Mouse (Mus musculus) ES-E14 (cell line): ENCODE results near the gene Vapb. TPM values are rescaled to one million over a fixed set of nuclear protein-coding genes. Genes with fewer than 3 reads are reported as not detected.

Experiments used
- DNase-seq: peaks from one replicate; pipeline ENCODE4 v3.0.0-alpha.2; 2013; ENCODE audit warnings: low read depth, low spot score
- H3K27ac ChIP-seq: 2 replicates; pipeline ENCODE4 v1.5.1; 2012; ENCODE audit warnings: low read depth, mild to moderate bottlenecking, low read length, moderate library complexity, mixed read lengths; ENCODE audit not compliant: poor library complexity, insufficient read depth, severe bottlenecking
- H3K36me3 ChIP-seq: 2 replicates; pipeline ENCODE4 v1.6.1; 2012; ENCODE audit warnings: mild to moderate bottlenecking, low read length, moderate library complexity, mixed read lengths; ENCODE audit not compliant: control insufficient read depth, poor library complexity, insufficient read depth, severe bottlenecking
- H3K4me1 ChIP-seq, 2 experiments: fragments of 150-350 bp in 1 of 2; sonication (generic) in 1 of 2; 2 replicates each; pipeline ENCODE4 v1.6.1; 2012; ENCODE audit warnings: low read length in 2 of 2, mild to moderate bottlenecking in 1 of 2, mixed read lengths in 1 of 2; ENCODE audit not compliant: control insufficient read depth in 2 of 2, insufficient read depth in 2 of 2, poor library complexity in 1 of 2
- H3K4me3 ChIP-seq, 2 experiments: fragments of 150-350 bp in 1 of 2; sonication (generic) in 1 of 2; 2 replicates each; pipeline ENCODE4 v1.5.1; 2012; ENCODE audit warnings: low read length in 2 of 2, low read depth in 1 of 2, mild to moderate bottlenecking in 1 of 2, mixed read lengths in 1 of 2; ENCODE audit not compliant: insufficient read depth in 1 of 2, poor library complexity in 1 of 2, severe bottlenecking in 1 of 2
- H3K9ac ChIP-seq: 2 replicates; pipeline ENCODE4 v1.6.1; 2012; ENCODE audit warnings: low read depth, mild to moderate bottlenecking, low read length, mixed read lengths; ENCODE audit not compliant: poor library complexity, insufficient read depth, severe bottlenecking
- H3K9me3 ChIP-seq: fragments of 150-350 bp; sonication (generic); 2 replicates; pipeline ENCODE4 v1.6.1; 2012; ENCODE audit warnings: low read depth, mild to moderate bottlenecking, low read length; ENCODE audit not compliant: control insufficient read depth, insufficient read depth
- CHD2 ChIP-seq: IDR thresholded peaks from 2 replicates; pipeline ENCODE4 v1.6.1; 2014; ENCODE audit warnings: mild to moderate bottlenecking, low read depth, low read length, inconsistent platforms
- HCFC1 ChIP-seq: IDR thresholded peaks from 2 replicates; pipeline ENCODE4 v1.6.1; 2012; ENCODE audit warnings: low read length, inconsistent platforms, borderline replicate concordance; ENCODE audit not compliant: insufficient read depth
- MAFK ChIP-seq: IDR thresholded peaks from 2 replicates; pipeline ENCODE4 v1.6.1; 2014; ENCODE audit warnings: mild to moderate bottlenecking, low read depth, low read length, inconsistent platforms; ENCODE audit not compliant: insufficient read depth
- ZC3H11A ChIP-seq: IDR thresholded peaks from 2 replicates; pipeline ENCODE4 v1.6.1; 2012; ENCODE audit warnings: low read depth, mild to moderate bottlenecking, inconsistent platforms, low read length, borderline replicate concordance
- ZNF384 ChIP-seq: IDR thresholded peaks from 2 replicates; pipeline ENCODE4 v1.6.1; 2012; ENCODE audit warnings: low read depth, low read length, inconsistent platforms
- in situ Hi-C, 2 experiments: fragments of 600-800 bp; cut with MboI; formaldehyde crosslinking; loops; one replicate each; pipeline ENCODE4 v1.15.1; 2025; ENCODE audit warnings: low sequenced_read_pairs in 2 of 2, inconsistent platforms in 1 of 2; ENCODE audit not compliant: unreplicated experiment in 2 of 2
- total RNA-seq: library from RNA; depleted of rRNA; stranded (reverse); fragments of 300-350 nt; gene quantifications from 2 replicates; pipeline ENCODE4 v1.2.3, GENCODE M21; 2012

The Vapb gene
- total RNA-seq, 1 experiment: 26.5 TPM

DNA sequence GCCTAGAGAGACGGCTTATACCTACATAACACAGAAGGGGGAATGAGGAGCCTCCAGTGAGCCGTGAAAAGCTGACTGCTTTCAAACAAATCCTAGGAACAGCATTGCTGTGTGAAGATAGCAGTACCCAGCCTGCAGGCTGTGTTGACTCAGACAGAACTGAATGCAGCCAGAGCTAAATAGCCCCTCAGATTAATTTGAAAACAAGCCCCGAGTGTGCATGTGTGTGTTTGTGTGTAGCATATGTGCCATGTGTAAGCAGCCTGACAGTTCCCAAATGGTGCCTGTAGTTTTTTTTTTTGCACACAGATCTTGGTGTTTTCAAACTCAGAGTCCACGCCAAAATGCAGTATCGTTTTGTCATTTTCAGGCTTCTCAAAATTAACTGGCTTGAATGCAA, 43.6 kb downstream of the Vapb start:
- in situ Hi-C loops: no loop called here
- Histone ChIP-seq H3K9me3 (no peaks in the 10 kb centered on the region), H3K36me3 (peaks cover 6% of the 10 kb centered on the region; the same call in 1 of the 2 replicates), H3K4me1 (peaks cover 5 to 11% of the 10 kb centered on the region in 2 experiments; a peak in 3 of 4 replicates), H3K27ac (no peak overlapping the region), H3K9ac (no peak overlapping the region), H3K4me3 (no peak overlapping the region)
- DNase-seq: no peak
- no peak for TF ChIP-seq ZNF384
- no peak for TF ChIP-seq CHD2
- TF ChIP-seq HCFC1: no peak
- no peak for TF ChIP-seq ZC3H11A
- no peak for TF ChIP-seq MAFK

DNA sequence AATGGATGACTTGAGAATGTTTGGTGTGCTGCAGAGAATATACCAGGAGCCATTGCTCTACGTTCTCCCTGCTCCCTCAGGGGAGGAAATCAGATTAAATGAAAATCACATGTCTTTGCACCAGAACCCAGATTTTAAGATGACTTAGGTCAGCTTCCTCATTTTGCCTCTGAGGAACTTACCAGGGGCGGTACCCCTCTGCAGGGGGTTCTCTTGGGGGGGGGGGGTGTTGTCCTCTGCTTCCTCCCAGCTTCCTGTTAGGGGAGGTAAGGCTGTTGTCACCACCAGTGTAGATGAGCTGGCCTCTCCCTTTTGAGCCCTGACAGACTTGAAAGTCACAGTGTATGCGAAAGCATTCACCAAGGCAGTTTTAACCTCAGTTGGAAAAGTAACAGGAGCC, 47.1 kb downstream of the Vapb start:
- Histone ChIP-seq H3K4me3 (no peak overlapping the region), H3K4me1 (peaks cover 0 to 1% of the 10 kb centered on the region in 2 experiments; a peak in 1 of 4 replicates), H3K36me3 (no peaks in the 10 kb centered on the region; the same call in 1 of the 2 replicates), H3K9ac (no peak overlapping the region), H3K27ac (no peak overlapping the region), H3K9me3 (no peaks in the 10 kb centered on the region)
- DNase-seq: no peak
- TF ChIP-seq CHD2 (no peak), ZC3H11A (no peak), MAFK (no peak), ZNF384 (no peak), HCFC1 (no peak)
- in situ Hi-C loops: no loop called here

DNA sequence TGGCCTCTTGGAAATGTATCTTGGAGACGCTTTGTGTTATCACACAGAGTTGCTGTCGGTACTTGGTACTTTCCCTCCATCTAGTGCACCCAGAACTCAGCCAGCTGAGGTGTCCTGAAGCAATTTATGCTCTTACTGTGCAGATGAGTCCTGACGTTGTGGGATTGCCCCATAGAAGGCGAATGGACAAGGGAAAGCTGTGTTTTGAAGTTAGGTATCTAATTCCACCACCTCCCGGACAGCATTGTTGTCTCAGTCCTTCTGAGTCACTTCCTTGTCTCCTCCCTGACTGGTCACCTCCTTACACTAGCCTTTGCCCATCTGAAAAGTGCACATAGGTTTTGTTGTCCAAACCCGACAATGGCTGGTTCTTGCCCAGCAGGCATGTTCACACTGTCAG, 47.6 kb downstream of the Vapb start:
- Histone ChIP-seq H3K4me3 (no peak overlapping the region), H3K4me1 (peaks cover 0 to 3% of the 10 kb centered on the region in 2 experiments; a peak in 1 of 4 replicates), H3K9me3 (no peaks in the 10 kb centered on the region), H3K9ac (no peak overlapping the region), H3K36me3 (no peaks in the 10 kb centered on the region; the same call in 1 of the 2 replicates), H3K27ac (no peak overlapping the region)
- TF ChIP-seq ZC3H11A: no peak
- TF ChIP-seq CHD2: no peak
- TF ChIP-seq HCFC1: no peak
- no peak for TF ChIP-seq MAFK
- no peak for TF ChIP-seq ZNF384
- DNase-seq: no peak
- in situ Hi-C loops: no loop called here

DNA sequence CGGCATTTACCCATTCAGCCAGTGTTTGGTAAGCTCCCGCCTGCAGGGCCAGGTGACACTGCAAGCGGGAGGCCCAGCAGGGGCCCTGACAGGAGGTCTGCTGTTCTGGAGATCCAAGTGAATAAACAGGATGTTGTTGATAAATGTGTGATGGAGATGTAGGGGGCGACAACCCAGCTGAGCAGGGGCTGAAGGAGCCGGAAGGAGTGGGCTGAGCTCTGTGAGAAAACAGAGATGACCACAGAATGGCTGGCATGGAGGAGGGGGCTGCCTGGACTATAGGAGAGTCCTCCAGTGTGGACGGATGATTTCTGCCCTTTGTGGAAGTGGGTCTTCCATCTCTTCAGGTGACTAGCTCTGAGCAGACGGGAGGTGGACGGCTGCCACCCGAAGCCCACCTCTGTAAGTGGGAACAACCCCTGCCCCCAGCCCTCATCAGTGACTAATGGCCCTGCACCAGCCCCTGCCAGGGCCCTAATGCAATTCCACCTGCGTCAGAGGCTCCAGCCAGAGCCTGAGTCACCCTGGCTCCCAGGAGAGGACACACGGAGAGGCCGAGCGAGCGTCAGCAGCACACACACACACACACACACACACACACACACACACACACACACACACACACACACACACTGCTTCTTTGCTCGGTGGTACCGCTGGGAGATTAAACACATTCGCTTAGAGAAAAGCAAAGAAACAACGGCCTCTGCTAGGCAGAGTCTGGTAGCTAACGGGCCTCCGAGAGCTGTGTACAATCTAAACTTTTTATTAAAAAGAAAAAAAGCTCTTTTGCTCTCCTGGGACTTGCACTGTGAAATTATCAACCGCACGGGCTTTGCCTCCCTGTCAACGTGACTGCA, 52.9 kb downstream of the Vapb start:
- Histone ChIP-seq H3K36me3 (no peaks in the 10 kb centered on the region), H3K27ac (no peak overlapping the region), H3K9ac (no peak overlapping the region), H3K4me3 (no peak overlapping the region), H3K9me3 (no peaks in the 10 kb centered on the region), H3K4me1 (peaks cover 0 to 3% of the 10 kb centered on the region in 2 experiments; a peak in 1 of 4 replicates)
- no peak for DNase-seq
- in situ Hi-C loops: no loop called here
- TF ChIP-seq HCFC1: no peak
- TF ChIP-seq CHD2: no peak
- no peak for TF ChIP-seq ZNF384
- no peak for TF ChIP-seq MAFK
- no peak for TF ChIP-seq ZC3H11A
